Mouse (Mus musculus) olfactory bulb, adult 2 months (tissue): ENCODE results near the gene Entpd1.

Experiments used
- CTCF ChIP-seq: fragments of 200-500 bp; IDR thresholded peaks from 2 replicates; pipeline ENCODE4 v1.5.1; 2012; ENCODE audit warnings: low read depth, mild to moderate bottlenecking, low read length, moderate library complexity; ENCODE audit not compliant: insufficient read depth
- POLR2A ChIP-seq: fragments of 200-500 bp; IDR thresholded peaks from 2 replicates; pipeline ENCODE4 v1.6.1; 2012; ENCODE audit warnings: mild to moderate bottlenecking, low read depth, low read length, moderate library complexity; ENCODE audit not compliant: insufficient read depth

DNA sequence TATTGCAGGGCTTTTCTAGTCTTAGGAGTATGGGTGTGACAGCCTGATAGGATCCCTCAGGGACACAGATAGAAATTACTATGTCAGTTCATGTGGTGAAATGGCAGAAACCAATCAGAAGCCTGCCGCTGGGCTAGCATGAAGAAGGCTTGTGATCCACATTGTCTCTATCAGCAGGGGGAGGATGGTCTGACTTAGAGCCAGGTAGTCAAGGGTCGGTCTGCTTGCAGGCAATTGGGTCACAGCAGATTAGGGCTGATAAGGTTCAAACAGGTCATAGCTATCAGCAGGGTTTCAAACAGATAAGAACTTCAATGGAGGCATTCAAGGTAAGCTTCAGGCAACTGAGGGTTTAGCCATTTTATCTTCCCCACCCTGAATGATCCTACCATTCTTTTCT lies 31.3 kb upstream of the Entpd1 start:
- TF ChIP-seq POLR2A (no peak), CTCF (no peak)
